Mouse (Mus musculus) mature B cell (primary cell): ENCODE data around the gene Trip4.
"Not testable (repeated sequence)": the region's sequence is repeated elsewhere in the genome, so short reads cannot be mapped to it uniquely, and the experiment has no call there.

Source experiments
- in situ Hi-C: fragments of 300-500 bp; cut with MboI; formaldehyde crosslinking; loops from 2 replicates; pipeline ENCODE4 v1.14.3; 2019

Gene Trip4

DNA sequence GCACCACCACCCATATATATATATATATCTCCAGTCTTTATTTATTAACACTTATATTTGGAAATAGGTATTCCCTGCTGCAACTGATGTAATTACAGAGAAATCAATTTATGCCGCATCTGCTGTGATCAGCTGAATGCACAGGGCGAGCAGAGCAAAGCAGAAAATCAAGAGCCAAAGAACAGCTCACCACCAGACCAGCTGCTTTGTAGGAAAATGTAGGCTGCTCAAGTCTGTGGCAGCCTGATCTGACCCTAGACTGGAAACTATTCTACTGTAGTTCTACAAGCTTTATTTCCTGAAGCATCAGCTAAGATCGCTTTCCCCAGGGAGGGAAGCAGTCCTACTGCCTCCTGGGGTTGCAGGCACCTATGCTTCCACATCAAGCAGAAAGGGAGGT is 115.1 kb downstream of the Trip4 start:
- in situ Hi-C loops, result no loop called here

DNA sequence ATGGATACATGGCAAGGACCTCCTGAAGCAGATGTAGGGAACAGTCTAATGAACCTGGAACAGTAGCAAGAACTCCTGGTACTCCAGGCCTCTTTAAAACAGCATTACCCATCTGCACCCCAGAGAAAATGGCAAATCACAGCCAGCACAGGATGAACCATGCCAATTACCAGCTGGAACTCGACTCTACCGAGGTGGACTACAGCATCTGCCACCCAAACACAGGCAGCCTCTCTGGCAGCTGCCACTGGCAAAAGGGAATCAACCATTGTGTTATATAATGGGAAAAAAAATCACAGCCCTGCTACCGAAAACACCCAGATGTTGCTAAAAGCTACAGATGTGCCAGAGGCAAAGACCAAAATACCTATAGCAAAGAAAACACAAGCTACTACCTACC is 115.5 kb downstream of the Trip4 start:
- in situ Hi-C loops, result no loop called here

DNA sequence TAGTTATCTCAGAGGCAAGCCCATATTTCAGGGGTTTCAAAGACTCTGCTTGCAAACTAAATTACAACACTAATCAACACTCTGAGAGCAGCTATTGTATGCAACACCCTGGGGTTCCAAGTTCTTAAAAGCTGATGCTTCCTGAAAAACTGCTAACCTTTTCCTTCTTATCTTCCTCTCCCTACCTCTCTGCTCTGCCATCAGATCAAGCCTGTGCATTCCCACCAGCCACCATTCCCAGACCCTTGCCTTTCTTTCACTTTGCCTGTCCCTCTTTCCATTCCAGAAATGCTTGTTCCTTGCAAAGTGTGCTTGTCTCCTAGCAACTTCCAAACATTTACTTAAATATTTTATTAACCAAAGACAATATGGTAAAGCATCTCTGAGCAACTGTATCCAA is 116.7 kb downstream of the Trip4 start:
- in situ Hi-C loops, result no loop called here

DNA sequence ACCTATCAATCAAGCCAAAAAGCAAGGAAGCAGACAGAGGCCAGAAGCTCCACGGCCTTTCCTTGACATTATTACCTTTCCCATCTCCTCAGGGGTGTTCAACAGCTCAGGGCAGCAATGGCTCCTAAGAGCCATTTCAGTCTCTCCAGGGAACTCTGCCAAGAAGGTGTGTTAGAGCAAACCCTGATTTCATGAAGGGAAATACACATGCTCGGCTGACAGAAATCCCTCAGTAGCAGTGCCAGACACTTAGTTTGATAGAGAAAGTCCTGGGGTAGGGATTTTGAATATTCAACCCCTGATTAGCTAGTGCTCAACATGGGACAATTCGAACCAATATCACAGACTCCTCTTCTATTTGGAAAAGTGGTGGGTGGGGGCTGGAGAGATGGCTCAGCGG is 117.5 kb downstream of the Trip4 start:
- in situ Hi-C loops, result no loop called here

DNA sequence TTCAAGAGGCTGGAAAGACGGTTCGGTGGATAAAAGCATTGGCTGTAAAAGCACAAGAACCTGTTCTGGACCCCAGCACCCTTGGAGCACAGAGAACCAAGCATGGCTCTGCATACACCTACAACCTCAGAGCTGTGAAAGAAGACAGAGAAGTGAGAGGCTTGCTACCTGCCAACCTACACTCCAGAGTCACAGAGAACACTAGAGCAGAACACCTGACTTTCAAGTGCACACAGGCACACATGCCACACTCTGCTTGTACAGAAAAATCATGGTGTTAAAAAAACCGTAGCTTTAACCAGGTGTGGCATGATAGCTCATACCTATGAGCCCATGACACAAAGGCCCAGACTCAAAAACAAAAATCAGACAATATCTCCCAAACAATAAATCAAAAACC is 118.8 kb downstream of the Trip4 start:
- in situ Hi-C loops, result no loop called here

DNA sequence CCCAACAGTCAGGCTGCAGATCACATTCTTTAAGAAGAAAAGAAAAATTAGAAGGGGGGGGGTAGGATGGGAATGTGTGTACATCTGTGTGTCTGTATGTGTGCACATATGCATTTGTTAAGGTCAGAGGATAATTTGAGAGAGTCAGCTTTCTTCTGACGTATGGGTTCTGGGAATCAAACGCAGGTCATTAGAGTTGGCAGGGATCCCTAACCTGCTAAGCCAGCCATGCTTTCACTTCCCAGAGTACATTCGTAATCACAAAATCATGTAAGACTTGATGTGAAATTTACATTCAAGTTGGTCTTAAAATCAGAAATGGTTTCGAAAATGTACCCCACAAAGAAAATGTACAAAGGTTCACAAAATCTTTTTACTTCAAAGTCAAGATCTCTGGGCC is 120.0 kb downstream of the Trip4 start:
- in situ Hi-C loops, result no loop called here

DNA sequence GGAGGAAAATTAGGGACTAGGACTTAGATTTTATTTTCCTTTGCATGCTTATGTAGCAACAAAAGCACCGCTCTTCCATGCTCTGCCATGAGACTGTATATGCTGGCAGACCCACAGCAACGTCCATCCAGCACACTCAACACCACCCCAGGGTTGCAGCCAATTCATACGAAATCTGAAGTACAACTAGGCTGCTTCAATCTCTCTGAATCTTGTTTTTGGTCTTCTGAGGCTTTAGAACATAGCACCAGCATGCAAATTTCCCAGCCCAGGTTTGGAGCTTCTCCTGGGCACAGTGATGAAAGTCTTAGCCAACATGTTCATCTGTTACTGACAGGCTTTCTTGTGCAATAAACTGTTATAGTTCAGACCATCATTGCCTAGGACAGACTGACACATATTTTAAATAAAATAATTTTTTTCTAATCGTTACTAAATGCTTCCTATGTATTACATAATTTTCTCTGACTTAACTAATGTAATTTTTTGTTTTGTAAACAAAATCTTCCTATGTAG is 120.7 kb downstream of the Trip4 start:
- in situ Hi-C loops, result no loop called here

DNA sequence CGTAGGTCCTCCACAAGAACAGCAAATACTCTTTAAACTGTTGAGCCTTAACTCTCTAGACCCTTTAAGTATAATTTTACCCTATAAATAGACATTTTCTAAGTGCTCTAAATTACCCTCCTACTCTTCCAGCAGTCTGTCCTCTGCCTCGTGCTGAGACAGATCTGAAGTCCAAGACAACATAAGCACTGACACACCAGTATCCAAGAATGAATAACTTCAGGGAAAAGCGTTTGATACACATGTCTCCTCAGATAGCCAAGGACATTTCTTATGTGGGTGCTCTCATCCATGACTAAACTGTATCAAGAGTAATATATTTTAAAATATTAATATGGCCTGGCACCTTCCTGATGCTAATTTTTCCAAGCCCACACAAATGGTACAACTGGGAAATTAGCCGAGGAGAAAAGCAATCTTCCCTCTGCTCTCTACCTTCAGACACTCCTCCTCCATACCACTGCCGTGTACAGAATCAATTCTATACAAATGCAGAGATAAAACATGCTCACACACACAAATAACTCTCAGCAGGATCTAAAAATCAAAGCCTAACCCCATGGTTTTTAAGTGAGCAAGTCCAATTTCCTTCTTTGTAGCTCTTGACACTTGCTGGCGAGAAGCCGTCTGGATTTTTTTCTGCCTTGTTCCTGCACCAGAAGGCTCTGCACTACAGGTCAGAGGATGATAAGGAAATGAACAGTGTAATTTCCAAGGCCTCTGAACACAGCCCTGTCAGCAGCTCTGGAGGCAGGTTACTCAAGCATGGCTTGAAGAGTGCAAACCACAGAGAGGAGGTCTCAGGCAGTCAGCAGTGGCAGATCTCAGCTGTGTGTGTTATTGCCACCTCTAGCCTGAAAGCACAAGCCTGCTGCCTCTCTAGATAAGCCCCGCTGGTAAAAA is 121.5 kb downstream of the Trip4 start:
- in situ Hi-C loops, result no loop called here

DNA sequence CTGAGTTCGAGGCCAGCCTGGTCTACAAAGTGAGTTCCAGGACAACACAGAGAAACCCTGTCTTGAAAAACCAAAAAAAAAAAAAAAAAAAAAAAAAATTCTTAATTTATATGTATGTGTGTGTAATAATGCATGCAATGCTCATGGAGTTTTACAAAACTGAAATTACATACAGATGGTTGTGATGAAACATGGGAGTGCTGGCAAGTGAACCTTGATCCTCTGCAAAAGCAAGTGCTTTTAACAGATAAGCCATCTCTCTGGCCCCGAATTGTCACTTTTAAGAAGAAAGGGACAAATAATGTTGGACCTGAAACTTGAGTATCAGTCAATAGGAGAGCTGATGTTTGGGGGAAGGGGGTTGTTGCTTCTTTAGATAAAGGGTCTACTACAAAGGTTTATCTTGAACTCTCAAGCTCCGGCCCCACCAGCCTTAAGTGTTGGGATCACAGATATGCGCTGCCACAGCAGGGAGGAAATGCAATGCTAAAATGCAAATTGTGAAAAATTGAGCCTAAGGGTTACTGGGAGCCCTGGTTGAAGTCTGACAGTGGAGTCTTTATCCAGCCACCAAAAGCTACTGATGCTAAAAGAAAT is 122.7 kb downstream of the Trip4 start:
- in situ Hi-C loops, result no loop called here

DNA sequence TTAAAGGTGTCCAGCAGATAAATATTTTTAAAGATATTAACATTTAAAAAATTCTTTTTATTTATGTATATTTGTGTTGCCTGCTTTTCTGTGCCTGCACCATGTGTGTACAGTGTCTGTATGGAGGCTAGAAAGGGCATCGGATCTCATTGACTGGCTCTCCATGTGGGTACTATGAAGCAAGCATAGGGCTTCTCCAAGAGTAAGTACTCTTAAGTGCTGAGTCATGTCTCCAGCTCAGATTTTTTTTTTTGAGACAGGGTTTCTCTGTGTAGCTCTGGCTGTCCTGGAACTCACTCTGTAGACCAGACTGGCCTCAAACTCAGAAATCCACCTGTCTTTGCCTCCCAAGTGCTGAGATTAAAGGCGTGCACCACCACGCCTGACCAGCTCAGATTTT is 129.0 kb downstream of the Trip4 start:
- in situ Hi-C loops, result not testable (repeated sequence)
